Mouse (Mus musculus) MEL (cell line): Measurements from ENCODE around the gene Tax1bp3. TPM values are rescaled to one million over a fixed set of nuclear protein-coding genes. Genes with fewer than 3 reads are reported as not detected.

Experiments
- DNase-seq: peaks from one replicate; pipeline ENCODE4 v3.0.0; 2011; ENCODE audit warnings: low read depth, low spot score
- H3K27ac ChIP-seq: 2 replicates; pipeline ENCODE4 v1.5.1; 2012; ENCODE audit warnings: low read depth, mild to moderate bottlenecking, control low read depth, low read length, moderate library complexity; ENCODE audit not compliant: control insufficient read depth
- H3K27me3 ChIP-seq, 2 experiments: fragments of 150-350 bp in 1 of 2; sonication (generic) in 1 of 2; 2 replicates each; pipeline ENCODE4 v1.6.1; 2012; ENCODE audit warnings: low read length in 2 of 2, mild to moderate bottlenecking in 2 of 2, improper control_type of control experiment in 1 of 2, moderate library complexity in 1 of 2; ENCODE audit not compliant: insufficient read depth in 2 of 2, control insufficient read depth in 1 of 2
- H3K36me3 ChIP-seq, 2 experiments: 2 replicates each; pipeline ENCODE4 v1.6.1; 2012 to 2014; ENCODE audit warnings: low read length in 2 of 2, improper control_type of control experiment in 1 of 2, inconsistent platforms in 1 of 2, mild to moderate bottlenecking in 1 of 2; ENCODE audit not compliant: insufficient read depth in 2 of 2, control insufficient read depth in 1 of 2
- H3K4me1 ChIP-seq, 2 experiments: fragments of 150-350 bp in 1 of 2; sonication (generic) in 1 of 2; 2 replicates each; pipeline ENCODE4 v1.6.1; 2012; ENCODE audit warnings: low read length in 2 of 2, improper control_type of control experiment in 1 of 2, mild to moderate bottlenecking in 1 of 2; ENCODE audit not compliant: insufficient read depth in 2 of 2, control insufficient read depth in 1 of 2
- H3K4me3 ChIP-seq, 2 experiments: fragments of 150-350 bp in 1 of 2; sonication (generic) in 1 of 2; 2 replicates each; pipeline ENCODE4 v1.5.1; 2012; ENCODE audit warnings: low read depth in 2 of 2, low read length in 2 of 2, mild to moderate bottlenecking in 2 of 2, moderate library complexity in 2 of 2, control low read depth in 1 of 2, improper control_type of control experiment in 1 of 2; ENCODE audit not compliant: control insufficient read depth in 1 of 2, insufficient read depth in 1 of 2
- H3K79me2 ChIP-seq: 2 replicates; pipeline ENCODE4 v1.6.1; 2012; ENCODE audit warnings: mild to moderate bottlenecking, low read length, moderate library complexity; ENCODE audit not compliant: control insufficient read depth, poor library complexity, insufficient read depth
- H3K9ac ChIP-seq: 2 replicates; pipeline ENCODE4 v1.6.1; 2012; ENCODE audit warnings: low read depth, mild to moderate bottlenecking, control low read depth, low read length, moderate library complexity; ENCODE audit not compliant: control insufficient read depth, poor library complexity, severe bottlenecking
- H3K9me3 ChIP-seq: fragments of 150-350 bp; sonication (generic); replicated peaks from 2 replicates; pipeline ENCODE4 v1.6.1; 2012; ENCODE audit warnings: mild to moderate bottlenecking, low read length, improper control_type of control experiment, moderate library complexity; ENCODE audit not compliant: insufficient read depth
- BHLHE40 ChIP-seq: IDR thresholded peaks from 2 replicates; pipeline ENCODE4 v1.6.1; 2012; ENCODE audit warnings: low read depth, mild to moderate bottlenecking, inconsistent platforms, low read length, improper control_type of control experiment, borderline replicate concordance
- CHD1 ChIP-seq: IDR thresholded peaks from 2 replicates; pipeline ENCODE4 v1.6.1; 2012; ENCODE audit warnings: low read depth, mild to moderate bottlenecking, inconsistent platforms, low read length, improper control_type of control experiment
- CHD2 ChIP-seq: IDR thresholded peaks from 2 replicates; pipeline ENCODE4 v1.6.1; 2011; ENCODE audit warnings: low read length, improper control_type of control experiment
- CTCF ChIP-seq, 3 experiments: IDR thresholded peaks in 2 of 3; conservative IDR thresholded peaks in 1 of 3; 2 replicates each; pipeline ENCODE4 v1.5.1; 2011 to 2012; ENCODE audit warnings: low read length in 3 of 3, low read depth in 2 of 3, mild to moderate bottlenecking in 2 of 3, improper control_type of control experiment in 1 of 3, inconsistent platforms in 1 of 3, mixed read lengths in 1 of 3, moderate library complexity in 1 of 3; ENCODE audit not compliant: control insufficient read depth in 1 of 3, insufficient read depth in 1 of 3, poor library complexity in 1 of 3, severe bottlenecking in 1 of 3
- E2F4 ChIP-seq: IDR thresholded peaks from 2 replicates; pipeline ENCODE4 v1.6.1; 2011; ENCODE audit warnings: low read depth, low read length, improper control_type of control experiment, borderline replicate concordance
- EP300 ChIP-seq, 2 experiments: IDR thresholded peaks; 2 replicates each; pipeline ENCODE4 v1.6.1; 2011; ENCODE audit warnings: improper control_type of control experiment in 2 of 2, low read length in 2 of 2, low read depth in 1 of 2, mild to moderate bottlenecking in 1 of 2
- ETS1 ChIP-seq: IDR thresholded peaks from 2 replicates; pipeline ENCODE4 v1.6.1; 2012; ENCODE audit warnings: low read depth, mild to moderate bottlenecking, inconsistent platforms, low read length, improper control_type of control experiment, moderate library complexity
- GABPA ChIP-seq: IDR thresholded peaks from 2 replicates; pipeline ENCODE4 v1.6.1; 2012; ENCODE audit warnings: low read depth, mild to moderate bottlenecking, inconsistent platforms, low read length, improper control_type of control experiment, moderate library complexity
- GATA1 ChIP-seq: IDR thresholded peaks from 2 replicates; pipeline ENCODE4 v1.6.1; 2011; ENCODE audit warnings: low read depth, low read length, improper control_type of control experiment
- JUND ChIP-seq: IDR thresholded peaks from 2 replicates; pipeline ENCODE4 v1.6.1; 2011; ENCODE audit warnings: low read depth, mild to moderate bottlenecking, improper control_type of control experiment, low read length
- KAT2A ChIP-seq: conservative IDR thresholded peaks from 2 replicates; pipeline ENCODE4 v1.6.1; 2012; ENCODE audit warnings: low read depth, low read length, improper control_type of control experiment, inconsistent platforms
- MAFK ChIP-seq: IDR thresholded peaks from 2 replicates; pipeline ENCODE4 v1.6.1; 2011; ENCODE audit warnings: low read depth, mild to moderate bottlenecking, low read length, improper control_type of control experiment, borderline replicate concordance
- MAX ChIP-seq: IDR thresholded peaks from 2 replicates; pipeline ENCODE4 v1.6.1; 2011; ENCODE audit warnings: low read length, improper control_type of control experiment
- MEF2A ChIP-seq: IDR thresholded peaks from 2 replicates; pipeline ENCODE4 v1.6.1; 2014; ENCODE audit warnings: low read depth, mild to moderate bottlenecking, inconsistent platforms, low read length, improper control_type of control experiment; ENCODE audit not compliant: poor library complexity, insufficient replicate concordance, severe bottlenecking; ENCODE audit errors: extremely low read depth
- MXI1 ChIP-seq: IDR thresholded peaks from 2 replicates; pipeline ENCODE4 v1.6.1; 2011; ENCODE audit warnings: mild to moderate bottlenecking, low read depth, low read length, improper control_type of control experiment
- MYB ChIP-seq: IDR thresholded peaks from 2 replicates; pipeline ENCODE4 v1.6.1; 2011; ENCODE audit warnings: mild to moderate bottlenecking, low read depth, low read length, improper control_type of control experiment
- MYC ChIP-seq: IDR thresholded peaks from 2 replicates; pipeline ENCODE4 v1.6.1; 2011; ENCODE audit warnings: low read depth, mild to moderate bottlenecking, low read length, improper control_type of control experiment, moderate library complexity
- NRF1 ChIP-seq: IDR thresholded peaks from 2 replicates; pipeline ENCODE4 v1.6.1; 2014; ENCODE audit warnings: low read depth, mild to moderate bottlenecking, inconsistent platforms, low read length, improper control_type of control experiment, moderate library complexity; ENCODE audit not compliant: poor library complexity, insufficient read depth, severe bottlenecking
- POLR2A ChIP-seq, 2 experiments: IDR thresholded peaks; 2 replicates each; pipeline ENCODE4 v1.6.1; 2011 to 2012; ENCODE audit warnings: low read length in 2 of 2, mild to moderate bottlenecking in 2 of 2, control low read depth in 1 of 2, improper control_type of control experiment in 1 of 2, low read depth in 1 of 2, moderate library complexity in 1 of 2; ENCODE audit not compliant: control insufficient read depth in 1 of 2, insufficient read depth in 1 of 2, poor library complexity in 1 of 2
- POLR2AphosphoS2 ChIP-seq: IDR thresholded peaks from 2 replicates; pipeline ENCODE4 v1.6.1; 2011; ENCODE audit warnings: low read length, improper control_type of control experiment
- POLR2AphosphoS5 ChIP-seq: IDR thresholded peaks from 2 replicates; pipeline ENCODE4 v1.6.1; 2012; ENCODE audit warnings: low read depth, borderline replicate concordance, mild to moderate bottlenecking, inconsistent platforms, low read length, moderate library complexity, mixed read lengths
- RAD21 ChIP-seq: IDR thresholded peaks from 2 replicates; pipeline ENCODE4 v1.6.1; 2011; ENCODE audit warnings: mild to moderate bottlenecking, low read depth, low read length, improper control_type of control experiment
- RCOR1 ChIP-seq: IDR thresholded peaks from 2 replicates; pipeline ENCODE4 v1.6.1; 2012; ENCODE audit warnings: low read depth, mild to moderate bottlenecking, inconsistent platforms, low read length, improper control_type of control experiment
- SIN3A ChIP-seq: IDR thresholded peaks from 2 replicates; pipeline ENCODE4 v1.6.1; 2012; ENCODE audit warnings: low read length, improper control_type of control experiment, inconsistent platforms
- SMC3 ChIP-seq: IDR thresholded peaks from 2 replicates; pipeline ENCODE4 v1.6.1; 2011; ENCODE audit warnings: low read depth, low read length, improper control_type of control experiment
- TAL1 ChIP-seq: IDR thresholded peaks from 2 replicates; pipeline ENCODE4 v1.6.1; 2012; ENCODE audit warnings: mild to moderate bottlenecking, inconsistent platforms, low read length, moderate library complexity, mixed read lengths
- TCF12 ChIP-seq: IDR thresholded peaks from 2 replicates; pipeline ENCODE4 v1.6.1; 2014; ENCODE audit warnings: low read depth, mild to moderate bottlenecking, inconsistent platforms, low read length, improper control_type of control experiment, moderate library complexity
- UBTF ChIP-seq: IDR thresholded peaks from 2 replicates; pipeline ENCODE4 v1.6.1; 2012; ENCODE audit warnings: low read depth, mild to moderate bottlenecking, inconsistent platforms, low read length, improper control_type of control experiment, moderate library complexity, borderline replicate concordance; ENCODE audit not compliant: insufficient read depth
- USF1 ChIP-seq: IDR thresholded peaks from 2 replicates; pipeline ENCODE4 v1.6.1; 2014; ENCODE audit warnings: low read depth, mild to moderate bottlenecking, inconsistent platforms, low read length, improper control_type of control experiment, moderate library complexity
- USF2 ChIP-seq, 2 experiments: IDR thresholded peaks; 2 replicates each; pipeline ENCODE4 v1.6.1; 2011 to 2012; ENCODE audit warnings: improper control_type of control experiment in 2 of 2, low read length in 2 of 2, borderline replicate concordance in 1 of 2, inconsistent platforms in 1 of 2, low read depth in 1 of 2, mild to moderate bottlenecking in 1 of 2; ENCODE audit not compliant: insufficient read depth in 1 of 2
- ZC3H11A ChIP-seq: IDR thresholded peaks from 2 replicates; pipeline ENCODE4 v1.6.1; 2012; ENCODE audit warnings: low read depth, mild to moderate bottlenecking, inconsistent platforms, low read length, improper control_type of control experiment
- ZKSCAN1 ChIP-seq: IDR thresholded peaks from 2 replicates; pipeline ENCODE4 v1.6.1; 2012; ENCODE audit warnings: low read depth, mild to moderate bottlenecking, inconsistent platforms, low read length, improper control_type of control experiment, moderate library complexity
- ZMIZ1 ChIP-seq: IDR thresholded peaks from 2 replicates; pipeline ENCODE4 v1.6.1; 2012; ENCODE audit warnings: low read depth, mild to moderate bottlenecking, inconsistent platforms, low read length, improper control_type of control experiment, moderate library complexity
- ZNF384 ChIP-seq: IDR thresholded peaks from 2 replicates; pipeline ENCODE4 v1.6.1; 2012; ENCODE audit warnings: low read depth, mild to moderate bottlenecking, inconsistent platforms, low read length, improper control_type of control experiment
- polyA plus RNA-seq, 2 experiments: library from polyadenylated mRNA; stranded (reverse) in 1 of 2; unstranded in 1 of 2; fragments of >175 nt in 1 of 2; fragments of >200 nt in 1 of 2; gene quantifications; 2 replicates each; pipeline versions ENCODE4 v1.2.1 to v1.2.4; 2012; ENCODE audit warnings: low replicate concordance in 2 of 2, low read depth in 1 of 2; ENCODE audit not compliant: insufficient read length in 2 of 2, insufficient read depth in 1 of 2, missing spikeins in 1 of 2
- total RNA-seq: library from RNA; depleted of rRNA; stranded (reverse); fragments of 300-350 nt; gene quantifications from 2 replicates; pipeline ENCODE4 v1.2.3, GENCODE M21; 2012; rRNA removed

Tax1bp3 gene
- total RNA-seq (12.6 and 13.1 TPM in 2 replicates), polyA plus RNA-seq (10 to 100 TPM in 1 of 2 experiments, not detected in 1; 30.9 TPM)

GRCm38 (mm10) chr11:73176608-73177508, at the start of gene Tax1bp3, which contains the start of gene Emc6:
Tax1bp3 (plus strand) TSS chr11:73177083.
Emc6 (minus strand) TSS chr11:73177037.
- Histone ChIP-seq H3K4me3 (peak within 1 kb of the TSS; percentile 91 to 95), H3K27me3 (no peaks in the 10 kb centered on the region), H3K79me2 (peaks cover 38% of the 10 kb centered on the region), H3K9me3 (no peaks in the 10 kb centered on the region), H3K27ac (peak within 1 kb of the TSS; percentile 58), H3K36me3 (peaks cover 12 to 19% of the 10 kb centered on the region in 2 experiments; a peak in 3 of 4 replicates), H3K4me1 (peaks cover 4 to 12% of the 10 kb centered on the region in 2 experiments), H3K9ac (peak within 1 kb of the TSS; percentile 88)
- DNase-seq, result peak; percentile 100
- TF ChIP-seq POLR2A (IDR thresholded peaks at IDR 0.05; ENCODE audit: control insufficient read depth in 1 of 2, insufficient read depth in 1 of 2, low read depth in 1 of 2, low read length in 2 of 2, poor library complexity in 1 of 2), result peak; percentile 93
- TF ChIP-seq GATA1, result no peak
- TF ChIP-seq EP300 (IDR thresholded peaks at IDR 0.05; ENCODE audit: low read depth in 1 of 2, low read length in 2 of 2), result no peak
- TF ChIP-seq CHD1, result no peak
- no peak for TF ChIP-seq E2F4
- peak; percentile 88; the same call in 1 of the 2 replicates for TF ChIP-seq POLR2AphosphoS2
- peak; percentile 72; the same call in 1 of the 2 replicates for TF ChIP-seq ZMIZ1
- TF ChIP-seq CTCF (IDR thresholded peaks at IDR 0.05 in 2 of 3, conservative IDR thresholded peaks at IDR 0.05 in 1 of 3; ENCODE audit: control insufficient read depth in 1 of 3, insufficient read depth in 1 of 3, low read depth in 2 of 3, low read length in 3 of 3, poor library complexity in 1 of 3, severe bottlenecking in 1 of 3), result no peak
- no peak for TF ChIP-seq SMC3
- peak; percentile 74; the same call in 1 of the 2 replicates for TF ChIP-seq KAT2A
- no peak for TF ChIP-seq USF2 (IDR thresholded peaks at IDR 0.05; ENCODE audit: borderline replicate concordance in 1 of 2, insufficient read depth in 1 of 2, low read depth in 1 of 2, low read length in 2 of 2)
- TF ChIP-seq ETS1, result no peak
- peak; percentile 71 for TF ChIP-seq MXI1
- TF ChIP-seq TAL1, result no peak
- TF ChIP-seq RCOR1, result no peak
- no peak for TF ChIP-seq ZKSCAN1
- peak; percentile 90 for TF ChIP-seq SIN3A
- peak; percentile 77; the same call in 1 of the 2 replicates for TF ChIP-seq MYC
- peak; percentile 55; the same call in 1 of the 2 replicates for TF ChIP-seq MAX
- no peak for TF ChIP-seq RAD21
- peak; percentile 80; the same call in 1 of the 2 replicates for TF ChIP-seq UBTF
- no peak for TF ChIP-seq CHD2
- TF ChIP-seq NRF1, result peak; percentile 85
- TF ChIP-seq JUND, result no peak
- no peak for TF ChIP-seq ZNF384
- no peak for TF ChIP-seq MAFK
- TF ChIP-seq MEF2A, result no peak
- 0 out of 2 replicates have a peak, but pooled peaks have one; percentile 36 for TF ChIP-seq USF1
- peak; percentile 77 for TF ChIP-seq TCF12
- TF ChIP-seq POLR2AphosphoS5, result no peak
- TF ChIP-seq ZC3H11A, result no peak
- TF ChIP-seq BHLHE40, result no peak
- no peak for TF ChIP-seq GABPA
- no peak for TF ChIP-seq MYB
